Mouse (Mus musculus) mouse trophoblast stem cell (cell line): Measurements from ENCODE around the gene Ciao2a.

Experiments
- in situ Hi-C, 2 experiments: fragments of 300-500 bp; cut with MseI, MboI; formaldehyde crosslinking; loops; 2 replicates in 1 of 2; 3 replicates in 1 of 2; pipeline ENCODE4 v1.15.1; 2025

Ciao2a gene

DNA sequence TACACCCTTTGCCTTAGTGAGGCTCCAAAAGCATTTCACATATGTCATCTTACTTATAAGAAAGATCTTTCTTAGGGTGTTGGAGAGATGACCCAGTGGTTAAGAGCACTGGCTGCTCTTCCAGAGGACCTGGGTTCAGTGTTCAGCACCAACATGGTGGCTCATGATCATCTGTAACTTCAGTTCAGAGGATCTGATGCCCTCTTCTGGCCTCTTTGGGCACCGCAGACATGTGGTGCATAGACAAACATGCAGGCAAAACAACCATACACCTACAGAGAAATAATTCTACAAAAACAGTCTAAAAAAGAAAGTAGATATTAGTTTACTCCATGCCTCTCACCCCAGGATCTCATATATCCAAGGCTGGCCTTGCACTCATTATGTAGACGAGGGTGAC is 33.7 kb downstream of the Ciao2a start:
- in situ Hi-C loops = no loop called here

DNA sequence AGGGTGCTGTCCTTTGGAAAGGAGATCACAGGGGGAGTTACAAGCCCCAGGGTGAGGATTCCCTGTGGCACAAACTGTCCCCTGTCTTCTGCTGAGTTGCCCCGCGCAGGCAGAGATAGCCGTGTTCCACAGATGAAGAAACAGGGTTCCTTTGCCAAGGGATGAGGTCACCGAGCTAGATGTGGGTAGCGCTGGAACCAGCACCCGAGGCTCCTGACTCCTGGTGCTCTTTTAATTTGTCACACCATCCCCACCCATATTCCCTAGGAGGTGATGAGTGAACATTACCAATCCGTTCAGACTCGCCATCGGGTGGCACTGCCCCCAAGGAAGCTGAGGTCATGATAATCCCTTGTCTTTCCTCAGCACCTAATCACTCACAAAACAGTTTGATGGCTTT is 36.6 kb downstream of the Ciao2a start:
- in situ Hi-C loops = no loop called here

DNA sequence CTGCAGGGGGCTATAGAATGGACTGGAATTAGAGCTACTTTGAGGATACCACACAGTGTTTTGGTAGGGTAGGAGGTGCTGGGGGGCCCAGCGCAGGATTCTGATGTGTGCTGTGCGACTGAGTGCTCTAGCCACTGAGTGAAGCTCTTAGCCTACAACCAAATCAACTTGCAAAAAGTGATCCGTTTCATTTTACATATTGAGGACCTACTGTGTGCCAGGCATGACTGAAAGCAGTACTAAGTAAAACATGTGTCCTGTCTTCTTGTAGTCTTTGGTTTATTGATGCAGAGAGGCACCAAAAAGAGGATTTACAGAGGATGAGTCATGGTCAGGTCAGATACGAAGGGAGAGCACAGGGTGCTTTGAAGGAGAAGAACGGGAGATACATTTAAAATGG is 40.8 kb downstream of the Ciao2a start:
- in situ Hi-C loops = no loop called here

DNA sequence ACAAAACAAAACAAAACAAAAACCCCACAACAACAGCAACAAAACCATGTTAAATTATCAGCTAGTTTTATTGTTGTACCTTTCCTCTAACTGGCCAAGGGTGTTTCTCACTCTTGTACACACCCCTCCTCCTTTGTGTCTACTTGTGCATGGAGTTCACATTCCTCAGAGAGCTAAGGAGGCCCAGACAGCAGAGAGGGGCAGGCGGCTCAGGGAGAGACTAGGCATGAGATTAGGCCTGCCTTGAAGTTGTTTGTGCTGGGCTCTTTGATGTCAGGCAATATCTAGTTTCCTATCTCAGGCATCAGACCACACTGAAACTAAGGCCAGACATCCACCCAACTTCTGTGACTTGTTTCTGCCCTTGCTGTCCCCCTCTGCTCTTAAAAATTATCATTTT is 41.8 kb downstream of the Ciao2a start:
- in situ Hi-C loops = no loop called here

DNA sequence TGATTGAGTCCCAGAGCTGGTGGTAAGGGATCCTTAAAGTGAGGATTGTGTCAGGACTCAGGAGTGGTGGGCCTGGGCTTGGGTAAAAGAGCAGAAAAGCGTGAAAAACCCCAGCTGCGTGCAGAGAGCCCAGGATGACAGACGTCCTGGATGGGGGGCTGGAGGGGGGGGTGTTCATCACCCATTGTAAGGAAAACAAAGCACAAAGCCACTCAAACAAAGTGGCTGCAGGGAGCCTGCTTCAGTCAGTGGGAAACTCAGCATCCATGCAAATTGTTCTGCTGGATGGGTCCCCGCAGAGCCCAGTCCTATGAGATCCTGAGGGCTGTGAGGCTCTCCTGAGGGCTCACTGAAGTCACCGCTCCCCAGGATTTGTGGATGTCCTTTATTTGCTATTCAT is 44.1 kb downstream of the Ciao2a start:
- in situ Hi-C loops = no loop called here

DNA sequence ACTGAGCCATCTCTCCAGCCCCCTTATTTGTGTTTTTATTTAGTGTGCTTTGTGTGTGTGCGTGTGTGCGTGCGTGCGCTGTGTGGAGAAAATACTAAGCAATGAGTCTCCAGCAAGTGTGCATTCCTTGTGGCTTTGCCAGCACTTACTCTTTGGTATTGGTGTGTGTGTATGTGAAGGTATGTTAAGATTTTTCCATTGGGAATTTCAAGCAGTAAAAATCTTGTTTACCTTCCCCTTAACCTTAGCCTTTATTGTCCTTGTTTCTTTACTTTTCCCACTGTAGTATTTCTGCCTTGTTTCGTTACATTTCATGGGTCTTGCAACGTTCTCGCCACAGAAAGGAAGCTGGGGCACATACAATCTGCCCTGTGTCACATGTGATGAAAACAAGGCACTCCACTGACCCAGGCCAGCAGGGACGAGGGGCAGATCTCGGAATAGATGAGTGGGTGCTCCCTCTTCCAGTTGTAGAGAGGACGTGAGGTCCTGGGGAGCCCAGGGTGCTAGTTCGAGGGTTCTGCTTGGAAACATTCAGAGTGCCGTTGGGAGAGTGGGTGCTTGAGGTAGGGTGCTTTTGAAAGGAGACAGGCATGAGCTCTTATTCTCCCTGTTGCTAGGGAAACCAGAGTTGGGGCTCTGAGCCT is 45.0 kb downstream of the Ciao2a start:
- in situ Hi-C loops = no loop called here

DNA sequence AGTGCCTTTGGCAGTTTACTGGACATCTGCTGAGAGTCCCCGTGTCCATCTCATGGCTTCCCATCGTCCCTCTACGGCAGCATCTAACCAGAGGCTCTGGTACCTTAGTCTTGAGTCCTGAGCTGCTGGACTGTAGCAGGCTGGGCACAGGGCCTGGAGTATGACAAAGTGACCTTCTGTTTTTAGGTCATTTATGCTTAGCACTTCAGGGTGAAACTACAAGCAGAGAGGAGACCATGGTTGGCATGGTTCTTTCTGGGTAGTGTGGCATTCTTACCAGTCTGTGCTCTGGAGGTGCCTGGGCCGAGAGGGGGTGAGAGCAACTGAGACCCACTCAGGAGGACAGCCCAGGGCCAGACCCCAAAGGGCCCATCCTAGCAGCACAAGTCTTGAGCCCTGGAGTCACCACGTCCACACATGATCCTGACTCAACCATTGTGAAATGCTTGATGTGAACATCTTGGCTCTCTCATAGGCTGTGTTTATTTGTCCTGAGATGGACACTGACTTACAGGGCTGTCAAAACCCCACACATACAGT is 47.0 kb downstream of the Ciao2a start:
- in situ Hi-C loops = no loop called here

DNA sequence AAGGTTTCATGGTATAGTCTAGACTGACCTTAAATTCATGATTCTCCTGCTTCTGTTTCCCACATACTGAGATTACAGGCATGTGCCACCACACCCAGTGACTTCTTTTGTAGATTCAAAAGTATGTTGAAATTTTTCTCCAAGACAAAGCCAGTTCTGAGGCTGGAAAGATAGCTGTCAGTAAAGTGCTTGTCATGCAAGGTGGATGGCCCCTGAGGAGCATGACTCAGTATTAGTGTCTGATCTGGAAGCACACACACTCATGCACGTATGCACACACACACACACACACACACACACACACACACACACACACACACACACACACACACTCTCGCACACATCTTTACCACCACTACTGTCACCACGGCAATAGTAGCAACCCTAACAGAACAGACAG is 48.6 kb downstream of the Ciao2a start:
- in situ Hi-C loops = no loop called here

DNA sequence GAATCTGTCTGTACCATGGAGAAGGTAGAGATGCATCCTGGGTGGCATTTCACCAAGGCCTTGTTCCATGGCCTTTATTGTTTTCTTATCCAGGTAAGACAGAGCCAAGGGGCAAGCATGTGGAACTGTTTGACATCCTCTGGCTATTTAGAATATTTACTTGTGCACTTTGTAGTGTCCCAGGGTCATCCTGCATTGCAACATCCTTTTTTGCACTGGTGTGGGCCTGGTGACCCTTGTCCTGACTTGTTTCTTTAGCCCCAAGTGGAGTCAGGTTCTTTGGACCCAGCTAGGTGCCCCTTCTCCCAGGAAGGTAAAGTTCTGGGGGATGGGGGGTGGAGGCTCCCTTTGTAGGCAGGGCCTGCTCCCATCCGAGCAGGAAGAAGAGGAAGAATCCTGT is 51.6 kb downstream of the Ciao2a start:
- in situ Hi-C loops = no loop called here

DNA sequence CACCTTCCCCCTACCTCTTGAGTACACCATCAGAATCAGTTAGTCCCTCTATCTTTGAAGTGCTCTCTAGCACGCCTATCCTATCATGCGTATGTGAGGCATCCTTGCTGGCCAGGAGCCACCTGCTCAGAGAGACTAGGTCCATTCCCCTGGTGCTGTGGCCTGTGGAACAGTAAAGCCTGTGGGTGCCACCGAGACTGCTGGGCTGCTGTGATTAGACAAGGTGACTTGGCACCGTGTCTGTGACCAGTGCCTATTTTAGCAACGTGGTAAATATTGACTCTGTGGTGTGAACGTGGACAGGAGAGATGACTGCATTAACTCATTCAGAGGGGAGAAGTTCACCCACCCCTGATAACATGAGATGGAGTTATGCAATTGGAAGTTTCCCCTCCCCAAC is 53.4 kb downstream of the Ciao2a start:
- in situ Hi-C loops = no loop called here

DNA sequence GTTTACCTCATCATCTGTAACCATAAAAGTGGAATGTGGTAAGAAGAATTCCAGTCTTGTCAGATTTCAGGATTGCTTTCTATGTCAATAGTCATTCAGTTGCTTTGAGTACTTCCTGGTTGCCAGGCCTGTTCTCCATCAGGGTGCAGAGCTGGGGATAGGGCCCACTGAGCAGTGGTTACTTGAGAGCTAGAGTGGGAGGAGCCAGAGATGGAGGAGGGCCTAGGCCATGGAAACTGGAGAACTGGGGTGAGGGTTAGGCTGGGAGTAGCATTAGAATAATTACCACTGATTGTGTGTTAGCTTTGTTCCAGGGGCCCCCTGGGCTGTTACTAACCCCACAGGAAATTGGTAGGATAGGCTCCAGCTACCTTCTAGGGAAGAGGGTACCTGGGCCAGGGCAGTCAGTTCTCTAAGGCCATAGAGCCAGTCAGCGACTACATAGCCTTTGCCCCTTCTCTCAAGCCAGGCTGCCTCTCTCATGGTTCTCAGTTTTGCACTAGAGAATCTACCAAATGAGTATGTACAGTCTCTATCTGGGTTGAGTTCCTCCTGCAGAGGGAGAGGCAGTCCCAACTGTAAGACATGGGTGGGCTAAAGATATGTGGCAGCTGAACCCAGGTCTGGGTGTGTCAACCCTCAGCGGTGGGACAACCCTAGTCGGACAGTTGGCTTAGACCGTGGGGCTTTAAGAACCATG is 54.9 kb downstream of the Ciao2a start:
- in situ Hi-C loops = no loop called here

DNA sequence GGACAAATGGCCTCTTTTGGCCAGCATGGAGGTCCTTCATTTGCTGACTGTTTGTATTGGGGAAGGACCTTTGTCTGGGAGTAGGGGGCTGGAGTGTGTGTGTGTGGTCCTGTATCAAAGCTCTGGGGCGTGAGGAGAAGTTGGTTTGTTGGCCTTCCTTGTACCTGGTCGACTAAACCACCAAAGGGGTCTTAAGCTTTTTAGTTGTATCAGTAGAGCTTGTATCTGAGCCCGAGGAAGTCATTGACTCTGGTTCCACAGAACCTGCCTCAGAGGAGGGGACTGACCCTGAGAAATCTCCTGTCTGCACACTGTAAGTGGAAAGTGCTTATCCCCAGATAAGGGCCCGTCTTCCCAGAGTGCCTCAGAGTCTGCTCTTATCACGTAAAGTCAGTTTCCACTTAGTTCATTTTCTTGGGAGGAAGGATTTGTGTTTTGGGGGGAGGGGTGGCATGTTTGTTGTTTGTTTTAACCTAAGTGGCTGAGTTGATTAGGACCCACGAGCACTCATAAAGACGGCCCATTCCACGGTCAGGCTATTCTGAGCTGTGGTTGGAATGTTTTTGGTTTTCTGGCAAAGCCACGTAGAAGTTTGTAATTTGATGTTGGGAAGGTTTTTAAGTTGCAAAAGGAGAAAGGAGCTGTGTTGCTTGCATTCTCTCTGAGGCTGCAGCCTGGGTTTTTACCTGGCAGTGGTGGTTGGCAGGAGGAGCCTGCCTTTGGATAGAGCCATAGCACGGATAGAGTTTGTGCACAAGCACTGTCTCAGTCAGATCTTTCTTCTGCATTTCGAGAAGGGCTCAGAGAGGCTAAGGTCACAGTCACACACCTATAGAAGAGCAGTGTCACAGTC is 55.6 kb downstream of the Ciao2a start:
- in situ Hi-C loops = no loop called here

DNA sequence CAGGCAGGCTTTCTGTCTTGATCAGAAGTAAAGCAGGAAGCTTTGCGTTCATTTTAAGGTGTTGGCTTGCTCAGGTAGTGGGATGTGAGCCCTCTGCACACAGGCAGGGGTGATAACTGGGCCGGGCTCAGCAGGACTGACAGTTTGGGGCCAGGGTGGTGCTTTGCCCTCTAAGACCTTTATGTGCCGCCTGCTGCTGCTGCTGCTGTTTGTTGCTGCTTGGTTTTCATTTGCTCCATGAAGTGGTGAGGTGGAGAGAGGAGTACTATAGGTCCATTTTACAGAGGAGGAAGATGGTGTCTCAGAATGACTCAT is 56.2 kb downstream of the Ciao2a start:
- in situ Hi-C loops = no loop called here

DNA sequence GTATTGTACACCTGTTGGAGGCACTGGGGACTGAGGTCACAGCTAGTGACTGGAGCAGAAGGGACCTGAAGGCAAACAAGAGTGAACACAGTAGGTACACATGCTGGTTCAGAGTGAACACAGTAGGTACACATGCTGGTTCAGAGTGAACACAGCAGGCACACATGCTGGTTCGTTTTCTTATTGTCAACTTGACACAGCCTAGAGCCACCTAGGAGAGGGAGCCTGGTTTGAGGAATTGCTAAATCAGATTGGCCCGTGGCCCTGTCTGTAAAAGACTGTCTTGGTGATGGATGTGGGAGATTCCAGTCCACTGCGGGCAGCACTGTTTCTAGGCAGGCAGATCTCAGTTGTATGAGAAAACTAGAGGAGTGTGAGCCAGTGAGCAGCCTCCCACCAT is 56.6 kb downstream of the Ciao2a start:
- in situ Hi-C loops = no loop called here

DNA sequence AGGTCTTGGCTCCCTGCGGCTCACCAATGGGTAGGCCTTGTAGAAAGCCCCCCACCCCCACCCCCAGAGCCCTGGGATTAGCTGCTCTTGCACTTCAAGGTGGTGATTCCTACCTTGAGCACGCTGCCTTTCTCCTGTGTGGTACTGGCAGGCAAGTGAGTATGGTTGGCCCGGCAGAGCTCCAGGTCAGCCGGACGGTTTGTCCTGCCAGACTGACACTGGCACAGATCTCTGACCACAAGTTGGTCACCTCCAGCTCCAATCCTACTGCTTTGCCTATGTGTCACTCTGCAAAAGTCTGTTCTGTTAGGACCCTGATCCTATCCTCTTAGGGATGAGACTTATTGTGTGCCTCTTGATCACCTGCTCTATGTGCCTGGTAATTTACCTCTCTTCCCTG is 58.2 kb downstream of the Ciao2a start:
- in situ Hi-C loops = no loop called here

DNA sequence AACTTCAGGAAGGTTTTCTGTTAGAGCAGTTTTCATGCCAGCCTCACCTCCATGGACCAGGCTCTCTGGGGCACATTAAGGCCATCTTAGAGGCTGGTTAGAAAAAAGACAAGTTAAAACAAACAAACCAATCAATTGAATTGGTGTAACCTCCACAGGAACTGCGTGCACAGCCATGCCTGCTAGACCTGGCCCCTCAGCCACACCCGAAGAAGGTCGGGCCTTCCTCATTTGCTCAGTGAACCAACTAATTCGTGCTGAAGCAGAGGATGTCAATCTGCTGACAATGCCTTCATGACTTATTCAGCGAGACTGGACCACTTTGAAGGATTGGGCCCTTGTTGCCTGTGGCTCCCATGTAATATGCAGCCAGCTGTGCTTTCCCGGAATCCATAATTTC is 60.0 kb downstream of the Ciao2a start:
- in situ Hi-C loops = no loop called here
